In the genomic region with DNA sequence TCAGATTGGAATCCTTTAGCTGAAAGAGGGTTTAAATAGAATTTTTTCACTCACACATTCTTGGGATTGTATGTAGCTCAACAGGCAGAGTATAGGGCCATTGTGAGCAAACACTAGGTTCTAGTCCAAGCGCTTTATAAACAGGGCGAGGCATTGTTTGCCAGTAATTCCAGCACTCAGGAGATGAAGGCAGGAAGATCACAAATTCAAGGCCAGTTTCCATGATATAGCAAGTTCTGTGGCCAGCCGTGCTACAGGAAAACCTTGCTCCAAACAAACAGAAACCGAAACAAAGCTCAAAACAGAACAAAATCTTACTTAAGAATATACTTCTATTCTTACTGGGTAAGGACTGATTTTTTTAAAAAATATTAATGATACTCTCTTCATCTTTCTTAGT, we compare ENCODE assay signal across 15 mouse cellular contexts.
DNase-seq lines count a peak whose midpoint lies in the region; ATAC-seq and TF ChIP-seq lines count a peak whose summit lies in the region.
"Had no signal": no experiment of that assay in that cellular context is flagged by ENCODE, and none has a peak within 500 bp of the region (broad histone marks: within the 10 kb centered on the region; RNA-seq: fewer than 3 reads in every experiment).

No protein-coding gene starts in this region.

- no peak for DNase-seq in liver, postnatal 0 days
- peak; percentile 3 for DNase-seq in NIH3T3 (ENCODE audit: low read depth)
- DNase-seq in naive thymus-derived CD4-positive, alpha-beta T cell, adult 2 months (ENCODE audit: low read depth): peak; percentile 31
- DNase-seq in gastrocnemius, postnatal 36 days: no peak
- DNase-seq in embryonic facial prominence, embryonic 10.5 days (ENCODE audit: low spot score): no peak
- DNase-seq: cerebellum, adult 8-10 months; gastrocnemius, postnatal 14 days; right cerebral cortex, postnatal 25 days had no signal

- ATAC-seq in liver, postnatal 0 days: no peak
- no peak for ATAC-seq in liver, embryonic 12.5 days
- ATAC-seq in inflammation-experienced regulatory T-cells, adult 6 months: peak; percentile 60
- no peak for ATAC-seq in neural tube, embryonic 15.5 days (ENCODE audit: low FRiP score)
- ATAC-seq: forebrain, embryonic 13.5 days had no signal

- H3K4me3 ChIP-seq in liver, postnatal 0 days (ENCODE audit: low read depth, low read length): no peak overlapping the region
- H3K4me3 ChIP-seq in liver, embryonic 12.5 days: no peak overlapping the region
- H3K4me3 ChIP-seq in neural tube, embryonic 15.5 days (replicated peaks): no peak overlapping the region
- H3K4me3 ChIP-seq in embryonic facial prominence, embryonic 10.5 days: no peak overlapping the region
- H3K4me3 ChIP-seq: embryonic facial prominence, embryonic 12.5 days; forebrain, embryonic 13.5 days; limb, embryonic 12.5 days had no signal

- H3K36me3 ChIP-seq in liver, postnatal 0 days (replicated peaks; ENCODE audit: insufficient read depth, low read length): no peaks in the 10 kb centered on the region
- no peaks in the 10 kb centered on the region for H3K36me3 ChIP-seq in liver, embryonic 12.5 days
- H3K36me3 ChIP-seq in neural tube, embryonic 15.5 days: no peaks in the 10 kb centered on the region
- no peaks in the 10 kb centered on the region for H3K36me3 ChIP-seq in embryonic facial prominence, embryonic 10.5 days (replicated peaks)
- H3K36me3 ChIP-seq: embryonic facial prominence, embryonic 12.5 days; limb, embryonic 12.5 days had no signal

- peak overlapping the region; percentile 11; the same call in 1 of the 2 replicates for H3K27ac ChIP-seq in liver, postnatal 0 days (ENCODE audit: low read depth)
- no peak overlapping the region for H3K27ac ChIP-seq in liver, embryonic 12.5 days
- no peak overlapping the region for H3K27ac ChIP-seq in neural tube, embryonic 15.5 days (replicated peaks)
- no peak overlapping the region for H3K27ac ChIP-seq in embryonic facial prominence, embryonic 10.5 days (replicated peaks)
- H3K27ac ChIP-seq: embryonic facial prominence, embryonic 12.5 days; forebrain, embryonic 13.5 days; limb, embryonic 12.5 days; macrophage had no signal

- intact Hi-C loops in gastrocnemius, postnatal 36 days (cut with DNase I): no loop called here

- no peak overlapping the region for H3K4me2 ChIP-seq in liver, postnatal 0 days (ENCODE audit: low read depth, low read length)
- no peak overlapping the region for H3K4me2 ChIP-seq in liver, embryonic 12.5 days
- no peak overlapping the region for H3K4me2 ChIP-seq in neural tube, embryonic 15.5 days
- H3K4me2 ChIP-seq: embryonic facial prominence, embryonic 12.5 days; forebrain, embryonic 13.5 days; limb, embryonic 12.5 days had no signal

- H3K27me3 ChIP-seq in liver, postnatal 0 days (ENCODE audit: insufficient read depth, low read length): no peaks in the 10 kb centered on the region
- no peaks in the 10 kb centered on the region for H3K27me3 ChIP-seq in liver, embryonic 12.5 days (replicated peaks)
- peaks cover 15% of the 10 kb centered on the region; the same call in 1 of the 2 replicates for H3K27me3 ChIP-seq in neural tube, embryonic 15.5 days (replicated peaks)
- H3K27me3 ChIP-seq in embryonic facial prominence, embryonic 10.5 days (replicated peaks; ENCODE audit: low read depth, poor library complexity, severe bottlenecking): peaks cover 99% of the 10 kb centered on the region
- H3K27me3 ChIP-seq: forebrain, embryonic 13.5 days had no signal

- TF ChIP-seq EP300 in liver, postnatal 0 days (IDR thresholded peaks at IDR 0.05; ENCODE audit: low read depth): no peak

- no peak overlapping the region for H3K9ac ChIP-seq in liver, postnatal 0 days (replicated peaks)
- H3K9ac ChIP-seq in liver, embryonic 12.5 days: no peak overlapping the region
- H3K9ac ChIP-seq in neural tube, embryonic 15.5 days (replicated peaks): no peak overlapping the region
- H3K9ac ChIP-seq: embryonic facial prominence, embryonic 12.5 days; forebrain, embryonic 13.5 days; limb, embryonic 12.5 days had no signal

- no peaks in the 10 kb centered on the region for H3K4me1 ChIP-seq in liver, postnatal 0 days (ENCODE audit: insufficient read depth)
- peaks cover 5% of the 10 kb centered on the region; the same call in 1 of the 2 replicates for H3K4me1 ChIP-seq in liver, embryonic 12.5 days
- H3K4me1 ChIP-seq in neural tube, embryonic 15.5 days: no peaks in the 10 kb centered on the region
- no peaks in the 10 kb centered on the region for H3K4me1 ChIP-seq in embryonic facial prominence, embryonic 10.5 days
- H3K4me1 ChIP-seq: embryonic facial prominence, embryonic 12.5 days; limb, embryonic 12.5 days had no signal

- WGBS in liver, postnatal 0 days (ENCODE audit: insufficient replicate concordance): 64% methylated on average over 4 of the region's 4 CpGs
- 68% methylated on average over 4 of the region's 4 CpGs for WGBS in liver, embryonic 12.5 days (ENCODE audit: insufficient replicate concordance)
- WGBS in neural tube, embryonic 15.5 days: 79% methylated on average over 4 of the region's 4 CpGs
- WGBS in embryonic facial prominence, embryonic 10.5 days: 83% methylated on average over 4 of the region's 4 CpGs

- TF ChIP-seq CTCF in liver, postnatal 0 days (IDR thresholded peaks at IDR 0.05; ENCODE audit: low read depth): no peak

- no peaks in the 10 kb centered on the region for H3K9me3 ChIP-seq in liver, postnatal 0 days (ENCODE audit: low read length)
- no peaks in the 10 kb centered on the region for H3K9me3 ChIP-seq in liver, embryonic 12.5 days (replicated peaks)
- no peaks in the 10 kb centered on the region for H3K9me3 ChIP-seq in neural tube, embryonic 15.5 days (replicated peaks)
- H3K9me3 ChIP-seq in embryonic facial prominence, embryonic 10.5 days: no peaks in the 10 kb centered on the region
- H3K9me3 ChIP-seq: embryonic facial prominence, embryonic 12.5 days; forebrain, embryonic 13.5 days; limb, embryonic 12.5 days had no signal

Comparison
In these comparisons a context has a peak if more than half of its experiments do, and no peak if none do; other contexts are left out.
1. DNase-seq: peak in NIH3T3 (single experiment) and naive thymus-derived CD4-positive, alpha-beta T cell, adult 2 months (single experiment); none in liver, postnatal 0 days (single experiment), gastrocnemius, postnatal 36 days (0 of 2) and embryonic facial prominence, embryonic 10.5 days (single experiment).